ENCODE assay signal across 12 mouse cellular contexts in genomic region chr16:3632572-3633361, GRCm38 (mm10). TPM values are rescaled to one million over a fixed set of nuclear protein-coding genes. Genes with fewer than 3 reads are reported as not detected.
A peak's percentile ranks its signal among the peaks of the same experiment; 100 is the strongest.
DNase-seq lines count a peak whose midpoint lies in the region; ATAC-seq and TF ChIP-seq lines count a peak whose summit lies in the region.
"Not testable (repeated sequence)": the region's sequence is repeated elsewhere in the genome, so short reads cannot be mapped to it uniquely, and the experiment has no call there.
"Had no signal": no experiment of that assay in that cellular context is flagged by ENCODE, and none has a peak within 500 bp of the region (broad histone marks: within the 10 kb centered on the region; RNA-seq: fewer than 3 reads in every experiment).

No protein-coding gene starts in this region.

- H3K27ac ChIP-seq in MEL (ENCODE audit: control insufficient read depth, low read depth, low read length); kidney, embryonic 16.5 days (ENCODE audit: low read length); liver, postnatal 0 days (ENCODE audit: low read depth); neural tube, embryonic 11.5 days (ENCODE audit: low read depth, low read length): not testable (repeated sequence)
- peak overlapping the region; percentile 46 for H3K27ac ChIP-seq in forebrain, embryonic 16.5 days (ENCODE audit: low read length)
- peak overlapping the region; percentile 12; the same call in 1 of the 2 replicates for H3K27ac ChIP-seq in hindbrain, embryonic 12.5 days

- TF ChIP-seq EP300 in MEL (IDR thresholded peaks at IDR 0.05; ENCODE audit: low read depth in 1 of 2, low read length in 2 of 2); liver, postnatal 0 days (IDR thresholded peaks at IDR 0.05; ENCODE audit: low read depth): not testable (repeated sequence)

- not testable (repeated sequence) for TF ChIP-seq POLR2A in MEL (IDR thresholded peaks at IDR 0.05; ENCODE audit: control insufficient read depth in 1 of 2, insufficient read depth in 1 of 2, low read depth in 1 of 2, low read length in 2 of 2, poor library complexity in 1 of 2)

- peak; percentile 23 for DNase-seq in MEL (ENCODE audit: low read depth, low spot score)
- DNase-seq in embryo, embryonic 10.5 days (ENCODE audit: low spot score) = peak; percentile 65
- not testable (repeated sequence) for DNase-seq in liver, postnatal 0 days
- peak; percentile 51 for DNase-seq in neural tube, embryonic 11.5 days (ENCODE audit: low spot score)
- DNase-seq in thymus, postnatal 0 days (ENCODE audit: low spot score) = peak; percentile 15

- H3K36me3 ChIP-seq in MEL (ENCODE audit: control insufficient read depth in 1 of 2, insufficient read depth in 2 of 2, low read length in 2 of 2); forebrain, embryonic 16.5 days (ENCODE audit: control insufficient read depth, insufficient read depth); hindbrain, embryonic 12.5 days; kidney, embryonic 16.5 days (ENCODE audit: insufficient read depth, low read length); liver, postnatal 0 days (replicated peaks; ENCODE audit: insufficient read depth, low read length); neural tube, embryonic 11.5 days (ENCODE audit: control insufficient read depth, insufficient read depth, low read length): not testable (repeated sequence)

- TF ChIP-seq CTCF in MEL (IDR thresholded peaks at IDR 0.05 in 2 of 3, conservative IDR thresholded peaks at IDR 0.05 in 1 of 3; ENCODE audit: control insufficient read depth in 1 of 3, insufficient read depth in 1 of 3, low read depth in 2 of 3, low read length in 3 of 3, poor library complexity in 1 of 3, severe bottlenecking in 1 of 3) = peak in 2 of 3 experiments; percentile 32; a peak in 4 of 6 replicates
- peak; percentile 43; the same call in 1 of the 2 replicates for TF ChIP-seq CTCF in liver, postnatal 0 days (IDR thresholded peaks at IDR 0.05; ENCODE audit: low read depth)

- peak; percentile 35 for TF ChIP-seq RAD21 in MEL (IDR thresholded peaks at IDR 0.05; ENCODE audit: low read depth, low read length)

- ATAC-seq in forebrain, embryonic 16.5 days = peak; percentile 95
- ATAC-seq in hindbrain, embryonic 12.5 days (ENCODE audit: low FRiP score) = peak; percentile 90
- peak; percentile 96 for ATAC-seq in kidney, embryonic 16.5 days (ENCODE audit: low FRiP score, low TSS enrichment)
- not testable (repeated sequence) for ATAC-seq in liver, postnatal 0 days
- ATAC-seq in neural tube, embryonic 11.5 days (ENCODE audit: insufficient read depth, low FRiP score, low TSS enrichment) = peak; percentile 68

- H3K4me2 ChIP-seq in forebrain, embryonic 16.5 days (ENCODE audit: low read length) = peak overlapping the region; percentile 46
- H3K4me2 ChIP-seq in hindbrain, embryonic 12.5 days (replicated peaks) = peak overlapping the region; percentile 47
- peak overlapping the region; percentile 53 for H3K4me2 ChIP-seq in kidney, embryonic 16.5 days (replicated peaks; ENCODE audit: low read depth, low read length)
- peak overlapping the region; percentile 45 for H3K4me2 ChIP-seq in liver, postnatal 0 days (ENCODE audit: low read depth, low read length)
- H3K4me2 ChIP-seq in neural tube, embryonic 11.5 days (ENCODE audit: low read depth) = peak overlapping the region; percentile 24; the same call in 1 of the 2 replicates

- not testable (repeated sequence) for H3K4me3 ChIP-seq in MEL (ENCODE audit: control insufficient read depth in 1 of 2, insufficient read depth in 1 of 2, low read depth in 2 of 2, low read length in 2 of 2); liver, postnatal 0 days (ENCODE audit: low read depth, low read length); neural tube, embryonic 11.5 days (ENCODE audit: low read depth, low read length)
- H3K4me3 ChIP-seq in forebrain, embryonic 16.5 days (replicated peaks; ENCODE audit: low read length) = peak overlapping the region; percentile 43
- peak overlapping the region; percentile 24 for H3K4me3 ChIP-seq in hindbrain, embryonic 12.5 days
- H3K4me3 ChIP-seq in kidney, embryonic 16.5 days (ENCODE audit: low read length) = peak overlapping the region; percentile 44

- not testable (repeated sequence) for H3K9ac ChIP-seq in MEL (ENCODE audit: control insufficient read depth, low read depth, low read length, poor library complexity, severe bottlenecking); liver, postnatal 0 days (replicated peaks)
- peak overlapping the region; percentile 60 for H3K9ac ChIP-seq in forebrain, embryonic 16.5 days (replicated peaks; ENCODE audit: low read depth, low read length)
- H3K9ac ChIP-seq in hindbrain, embryonic 12.5 days = peak overlapping the region; percentile 32; the same call in 1 of the 2 replicates
- H3K9ac ChIP-seq in kidney, embryonic 16.5 days (replicated peaks; ENCODE audit: low read length) = peak overlapping the region; percentile 73
- H3K9ac ChIP-seq in neural tube, embryonic 11.5 days (ENCODE audit: low read length) = peak overlapping the region; percentile 40; the same call in 1 of the 2 replicates

- not testable (repeated sequence) for H3K79me2 ChIP-seq in MEL (ENCODE audit: control insufficient read depth, insufficient read depth, low read length, poor library complexity)

- H3K27me3 ChIP-seq in MEL (ENCODE audit: control insufficient read depth in 1 of 2, insufficient read depth in 2 of 2, low read length in 2 of 2); forebrain, embryonic 16.5 days (replicated peaks; ENCODE audit: control insufficient read depth, insufficient read depth, low read length); hindbrain, embryonic 12.5 days; kidney, embryonic 16.5 days (ENCODE audit: insufficient read depth, low read length); liver, postnatal 0 days (ENCODE audit: insufficient read depth, low read length); neural tube, embryonic 11.5 days (ENCODE audit: control insufficient read depth, insufficient read depth, low read length): not testable (repeated sequence)

- not testable (repeated sequence) for H3K9me3 ChIP-seq in MEL (replicated peaks; ENCODE audit: insufficient read depth, low read length); forebrain, embryonic 16.5 days (ENCODE audit: control insufficient read depth, low read length); hindbrain, embryonic 12.5 days (replicated peaks); kidney, embryonic 16.5 days (ENCODE audit: low read length); liver, postnatal 0 days (ENCODE audit: low read length); neural tube, embryonic 11.5 days (ENCODE audit: control insufficient read depth, low read length)

- not testable (repeated sequence) for H3K4me1 ChIP-seq in MEL (ENCODE audit: control insufficient read depth in 1 of 2, insufficient read depth in 2 of 2, low read length in 2 of 2); forebrain, embryonic 16.5 days (replicated peaks; ENCODE audit: control insufficient read depth, insufficient read depth, low read length); hindbrain, embryonic 12.5 days; kidney, embryonic 16.5 days (ENCODE audit: insufficient read depth, low read length); liver, postnatal 0 days (ENCODE audit: insufficient read depth); neural tube, embryonic 11.5 days (ENCODE audit: control insufficient read depth, insufficient read depth, low read length)

- WGBS in forebrain, embryonic 16.5 days = 14% methylated on average over 27 of the region's 27 CpGs
- 40% methylated on average over 27 of the region's 27 CpGs for WGBS in hindbrain, embryonic 12.5 days
- WGBS in kidney, embryonic 16.5 days = 29% methylated on average over 27 of the region's 27 CpGs
- 36% methylated on average over 27 of the region's 27 CpGs for WGBS in liver, postnatal 0 days (ENCODE audit: insufficient replicate concordance)
- WGBS in neural tube, embryonic 11.5 days = 46% methylated on average over 27 of the region's 27 CpGs

TF ChIP-seq in MEL, 35 proteins besides CTCF, POLR2A, EP300 and RAD21:
- peak; percentile 25 for TF ChIP-seq SMC3 (IDR thresholded peaks at IDR 0.05; ENCODE audit: low read depth, low read length)
TF ChIP-seq in MEL: peak in this region for 1; not testable (repeated sequence) for 34.

RNA-seq across cellular contexts. Expression of gene Olfr161, which starts 41.9 kb away (rescaled TPM):
- not detected in 2 replicates for total RNA-seq in MEL (2012; rRNA removed)
- polyA plus RNA-seq in MEL (2012; ENCODE audit: insufficient read depth in 1 of 2, insufficient read length in 2 of 2, low read depth in 1 of 2, low replicate concordance in 2 of 2, missing spikeins in 1 of 2) = under 1 TPM in 1 of 2 experiments, not detected in 1; 0.01 TPM
- polyA plus RNA-seq in forebrain, embryonic 16.5 days (2015; fragmentation: Nextera tagmentation; extraction: Ambion mirVana) = not detected in 2 replicates
- polyA plus RNA-seq in hindbrain, embryonic 12.5 days (2016; fragmentation: Nextera tagmentation; extraction: Ambion mirVana) = not detected in 2 replicates
- polyA plus RNA-seq in kidney, embryonic 16.5 days (2015; fragmentation: Nextera tagmentation; extraction: Ambion mirVana) = not detected in 2 replicates
- polyA plus RNA-seq in liver, postnatal 0 days (2015; fragmentation: Nextera tagmentation; extraction: Ambion mirVana) = not detected in 2 replicates
- not detected in 2 replicates for polyA plus RNA-seq in neural tube, embryonic 11.5 days (2014; fragmentation: Nextera tagmentation; extraction: Ambion mirVana)
- not detected in 2 replicates for polyA plus RNA-seq in thymus, postnatal 0 days (2015; fragmentation: Nextera tagmentation; extraction: Ambion mirVana)
- total RNA-seq: heart, postnatal 10 days; layer of hippocampus, adult 8-10 months; left cerebral cortex, postnatal 4 days; monocyte, adult 5-6 weeks had no signal
